ENCODE assay signal across 9 mouse cellular contexts in genomic region chr19:24899578-24900544, GRCm38 (mm10). TPM values are rescaled to one million over a fixed set of nuclear protein-coding genes. Genes with fewer than 3 reads are reported as not detected.
DNase-seq lines count a peak whose midpoint lies in the region; ATAC-seq and TF ChIP-seq lines count a peak whose summit lies in the region.
"Had no signal": no experiment of that assay in that cellular context is flagged by ENCODE, and none has a peak within 500 bp of the region (broad histone marks: within the 10 kb centered on the region; RNA-seq: fewer than 3 reads in every experiment).

No protein-coding gene starts in this region.

- no peak overlapping the region for H3K27ac ChIP-seq in left cerebral cortex, adult 2 months
- no peak overlapping the region for H3K27ac ChIP-seq in heart, embryonic 14.5 days (replicated peaks in 1 of 2; ENCODE audit: control insufficient read depth in 1 of 2, insufficient read depth in 1 of 2, low read depth in 2 of 2, low read length in 2 of 2)
- no peak overlapping the region for H3K27ac ChIP-seq in limb, embryonic 11.5 days (replicated peaks; ENCODE audit: low read depth, low read length)
- no peak overlapping the region for H3K27ac ChIP-seq in neural tube, embryonic 11.5 days (ENCODE audit: low read depth, low read length)

- TF ChIP-seq POLR2A in brain, embryonic 14.5 days (IDR thresholded peaks at IDR 0.05; ENCODE audit: borderline replicate concordance, extremely low read depth, insufficient read depth, insufficient read length, poor library complexity, severe bottlenecking) = no peak

- peaks cover 11 to 28% of the 10 kb centered on the region in 2 experiments for H3K4me1 ChIP-seq in heart, embryonic 14.5 days (ENCODE audit: control insufficient read depth in 2 of 2, insufficient read depth in 2 of 2, low read length in 2 of 2)
- peaks cover 7% of the 10 kb centered on the region; the same call in 1 of the 2 replicates for H3K4me1 ChIP-seq in limb, embryonic 11.5 days (ENCODE audit: control insufficient read depth, insufficient read depth, low read length)
- H3K4me1 ChIP-seq in neural tube, embryonic 11.5 days (ENCODE audit: control insufficient read depth, insufficient read depth, low read length) = peaks cover 12% of the 10 kb centered on the region

- TF ChIP-seq CTCF in left cerebral cortex, adult 2 months (IDR thresholded peaks at IDR 0.05) = no peak
- no peak for TF ChIP-seq CTCF in brain, embryonic 14.5 days (IDR thresholded peaks at IDR 0.05; ENCODE audit: borderline replicate concordance, extremely low read depth, insufficient read depth, insufficient read length)

- no peak for DNase-seq in left cerebral cortex, adult 2 months (ENCODE audit: extremely low spot score in 1 of 2, low spot score in 2 of 2)
- no peak for DNase-seq in left cerebral cortex, adult 18-20 months (ENCODE audit: low spot score in 2 of 2)
- peak; percentile 68 for DNase-seq in brain, embryonic 14.5 days (ENCODE audit: low read depth)
- peak; percentile 74 for DNase-seq in limb, embryonic 11.5 days (ENCODE audit: low spot score)
- DNase-seq in neural tube, embryonic 11.5 days (ENCODE audit: low spot score) = peak; percentile 61
- DNase-seq in ovary, postnatal 36 days (ENCODE audit: low spot score) = no peak
- no peak for DNase-seq in frontal cortex, adult 2 months (ENCODE audit: extremely low spot score in 1 of 2, low spot score in 1 of 2)

- peak overlapping the region; percentile 11 for H3K4me3 ChIP-seq in left cerebral cortex, adult 2 months
- H3K4me3 ChIP-seq in heart, embryonic 14.5 days (ENCODE audit: control insufficient read depth in 1 of 2, insufficient read depth in 1 of 2, low read depth in 1 of 2, low read length in 2 of 2) = peak overlapping the region; percentile 36 to 49
- H3K4me3 ChIP-seq in limb, embryonic 11.5 days (ENCODE audit: low read depth, low read length) = peak overlapping the region; percentile 32
- peak overlapping the region; percentile 36 for H3K4me3 ChIP-seq in neural tube, embryonic 11.5 days (ENCODE audit: low read depth, low read length)

- H3K4me2 ChIP-seq in heart, embryonic 14.5 days (ENCODE audit: low read length) = peak overlapping the region; percentile 77
- H3K4me2 ChIP-seq in limb, embryonic 11.5 days (ENCODE audit: low read depth, severe bottlenecking) = peak overlapping the region; percentile 71
- H3K4me2 ChIP-seq in neural tube, embryonic 11.5 days (ENCODE audit: low read depth) = peak overlapping the region; percentile 65

- WGBS in heart, embryonic 14.5 days = under 1% methylated on average over 83 of the region's 84 CpGs
- WGBS in limb, embryonic 11.5 days = under 1% methylated on average over 83 of the region's 84 CpGs
- WGBS in neural tube, embryonic 11.5 days = under 1% methylated on average over 84 of the region's 84 CpGs

- H3K27me3 ChIP-seq in heart, embryonic 14.5 days (ENCODE audit: control insufficient read depth, insufficient read depth, low read length) = peaks cover 81% of the 10 kb centered on the region
- H3K27me3 ChIP-seq in limb, embryonic 11.5 days (ENCODE audit: control insufficient read depth, insufficient read depth, low read length) = peaks cover 59% of the 10 kb centered on the region
- H3K27me3 ChIP-seq in neural tube, embryonic 11.5 days (ENCODE audit: control insufficient read depth, insufficient read depth, low read length) = peaks cover 74% of the 10 kb centered on the region

- no peak for ATAC-seq in heart, embryonic 14.5 days (ENCODE audit: insufficient number of reproducible peaks, insufficient read depth, low FRiP score, low read depth)
- ATAC-seq in limb, embryonic 11.5 days (ENCODE audit: insufficient number of reproducible peaks, low FRiP score, low TSS enrichment, low read depth) = no peak
- peak; percentile 45; the same call in 1 of the 2 replicates for ATAC-seq in neural tube, embryonic 11.5 days (ENCODE audit: insufficient read depth, low FRiP score, low TSS enrichment)

- no peaks in the 10 kb centered on the region for H3K36me3 ChIP-seq in heart, embryonic 14.5 days (ENCODE audit: control insufficient read depth, insufficient read depth, low read length)
- no peaks in the 10 kb centered on the region for H3K36me3 ChIP-seq in limb, embryonic 11.5 days (ENCODE audit: control insufficient read depth, insufficient read depth, low read length)
- H3K36me3 ChIP-seq in neural tube, embryonic 11.5 days (ENCODE audit: control insufficient read depth, insufficient read depth, low read length) = no peaks in the 10 kb centered on the region

- intact Hi-C loops in left cerebral cortex, adult 2 months (cut with DNase I) = loop anchor here (5.0 kb wide), 1 partner anchor 702 kb away; no protein-coding TSS in a partner anchor

- no peaks in the 10 kb centered on the region for H3K9me3 ChIP-seq in heart, embryonic 14.5 days (ENCODE audit: control insufficient read depth, low read length)
- no peaks in the 10 kb centered on the region for H3K9me3 ChIP-seq in limb, embryonic 11.5 days (ENCODE audit: control insufficient read depth, low read length)
- no peaks in the 10 kb centered on the region for H3K9me3 ChIP-seq in neural tube, embryonic 11.5 days (ENCODE audit: control insufficient read depth, low read length)

- no peak overlapping the region for H3K9ac ChIP-seq in heart, embryonic 14.5 days (ENCODE audit: low read length)
- H3K9ac ChIP-seq in limb, embryonic 11.5 days (ENCODE audit: low read length) = no peak overlapping the region
- no peak overlapping the region for H3K9ac ChIP-seq in neural tube, embryonic 11.5 days (ENCODE audit: low read length)

RNA-seq across cellular contexts. Expression of gene Foxd4, which starts 1.1 kb away (rescaled TPM):
- not detected for total RNA-seq in left cerebral cortex, adult 2 months (2021)
- not detected for total RNA-seq in left cerebral cortex, adult 18-20 months (2021)
- 0.13 and 0.41 TPM in 2 replicates for polyA plus RNA-seq in brain, embryonic 14.5 days (2012; rRNA removed)
- not detected in 2 replicates for polyA plus RNA-seq in heart, embryonic 14.5 days (2014; fragmentation: Nextera tagmentation; extraction: Ambion mirVana)
- polyA plus RNA-seq in limb, embryonic 11.5 days (2014; fragmentation: Nextera tagmentation; extraction: Ambion mirVana) = not detected in 2 replicates
- not detected in 2 replicates for polyA plus RNA-seq in neural tube, embryonic 11.5 days (2014; fragmentation: Nextera tagmentation; extraction: Ambion mirVana)
- polyA plus RNA-seq in frontal cortex, adult 2 months (2012; rRNA removed) = not detected in 2 replicates
- total RNA-seq: left cerebral cortex, postnatal 25 days had no signal

RNA-seq across cellular contexts. Expression of gene Gm10053, which starts 24.4 kb away (rescaled TPM):
- 100 to 1,000 TPM; 185 to 197 TPM for total RNA-seq in left cerebral cortex, adult 2 months (2021)
- total RNA-seq in left cerebral cortex, adult 18-20 months (2021) = 100 to 1,000 TPM; 185 to 209 TPM
- polyA plus RNA-seq in brain, embryonic 14.5 days (2012; rRNA removed) = 33.8 and 40.5 TPM in 2 replicates
- polyA plus RNA-seq in heart, embryonic 14.5 days (2014; fragmentation: Nextera tagmentation; extraction: Ambion mirVana) = 765 and 800 TPM in 2 replicates
- 250 and 263 TPM in 2 replicates for polyA plus RNA-seq in limb, embryonic 11.5 days (2014; fragmentation: Nextera tagmentation; extraction: Ambion mirVana)
- polyA plus RNA-seq in neural tube, embryonic 11.5 days (2014; fragmentation: Nextera tagmentation; extraction: Ambion mirVana) = 284 TPM in 2 replicates
- polyA plus RNA-seq in frontal cortex, adult 2 months (2012; rRNA removed) = 104 and 113 TPM in 2 replicates

RNA-seq across cellular contexts. Expression of gene Pgm5, which starts 38.2 kb away (rescaled TPM):
- total RNA-seq in left cerebral cortex, adult 2 months (2021) = 1 to 10 TPM; 6.2 to 6.3 TPM
- 1 to 10 TPM; 6.9 to 8.8 TPM for total RNA-seq in left cerebral cortex, adult 18-20 months (2021)
- polyA plus RNA-seq in brain, embryonic 14.5 days (2012; rRNA removed) = 3.4 and 6.7 TPM in 2 replicates
- polyA plus RNA-seq in heart, embryonic 14.5 days (2014; fragmentation: Nextera tagmentation; extraction: Ambion mirVana) = 7.6 and 7.8 TPM in 2 replicates
- 1.6 and 1.7 TPM in 2 replicates for polyA plus RNA-seq in limb, embryonic 11.5 days (2014; fragmentation: Nextera tagmentation; extraction: Ambion mirVana)
- 1.4 and 1.6 TPM in 2 replicates for polyA plus RNA-seq in neural tube, embryonic 11.5 days (2014; fragmentation: Nextera tagmentation; extraction: Ambion mirVana)
- polyA plus RNA-seq in frontal cortex, adult 2 months (2012; rRNA removed) = 2.5 and 3.4 TPM in 2 replicates

Comparison
In these comparisons a context has a peak if more than half of its experiments do, and no peak if none do; other contexts are left out.
1. DNase-seq: peak in brain, embryonic 14.5 days (single experiment), limb, embryonic 11.5 days (single experiment) and neural tube, embryonic 11.5 days (single experiment); none in left cerebral cortex, adult 2 months (0 of 2), left cerebral cortex, adult 18-20 months (0 of 2), ovary, postnatal 36 days (single experiment) and frontal cortex, adult 2 months (0 of 2).
2. Peak in every context shown above with its lines, with median percentiles within 50 percentile points of each other: H3K4me3 ChIP-seq and H3K4me2 ChIP-seq.